Mouse (Mus musculus): ENCODE results near the gene Ntm. TPM values are rescaled to one million over a fixed set of nuclear protein-coding genes. Genes with fewer than 3 reads are reported as not detected.

Gene Ntm
- polyA plus RNA-seq, 1 experiment from 2014 or later, result 156 TPM

DNA sequence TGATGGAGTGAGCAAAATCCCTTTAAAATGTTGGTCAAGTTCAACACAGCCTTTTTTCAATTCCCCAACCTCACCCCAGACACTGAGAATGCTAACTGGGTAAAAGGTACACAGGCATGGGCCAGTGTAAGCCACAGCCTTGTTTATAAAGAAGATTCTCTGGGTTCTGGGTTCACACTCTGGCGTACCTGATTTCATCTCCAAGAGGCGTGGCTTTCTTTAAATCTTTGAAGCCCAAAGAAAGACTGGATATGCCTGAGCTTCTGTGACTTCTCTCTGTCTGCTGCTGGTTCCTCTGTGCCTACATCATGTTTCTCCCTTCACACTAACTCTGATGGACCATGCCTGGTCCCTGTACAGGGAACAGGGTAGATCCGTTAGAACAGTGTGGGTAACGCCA is 549.8 kb downstream of the Ntm start:
- no peak for ATAC-seq (ENCODE audit: low FRiP score)
- no peak overlapping the region for H3K27ac ChIP-seq
- H3K9me3 ChIP-seq, result no peaks in the 10 kb centered on the region
- 82% methylated on average over 4 of the region's 4 CpGs for WGBS
- H3K9ac ChIP-seq, result no peak overlapping the region
- peaks cover 43% of the 10 kb centered on the region for H3K4me1 ChIP-seq (replicated peaks)
- peaks cover 29% of the 10 kb centered on the region for H3K27me3 ChIP-seq
- H3K36me3 ChIP-seq, result no peaks in the 10 kb centered on the region
- H3K4me2 ChIP-seq, result peak overlapping the region; percentile 88
- peak overlapping the region; percentile 62; the same call in 1 of the 2 replicates for H3K4me3 ChIP-seq

DNA sequence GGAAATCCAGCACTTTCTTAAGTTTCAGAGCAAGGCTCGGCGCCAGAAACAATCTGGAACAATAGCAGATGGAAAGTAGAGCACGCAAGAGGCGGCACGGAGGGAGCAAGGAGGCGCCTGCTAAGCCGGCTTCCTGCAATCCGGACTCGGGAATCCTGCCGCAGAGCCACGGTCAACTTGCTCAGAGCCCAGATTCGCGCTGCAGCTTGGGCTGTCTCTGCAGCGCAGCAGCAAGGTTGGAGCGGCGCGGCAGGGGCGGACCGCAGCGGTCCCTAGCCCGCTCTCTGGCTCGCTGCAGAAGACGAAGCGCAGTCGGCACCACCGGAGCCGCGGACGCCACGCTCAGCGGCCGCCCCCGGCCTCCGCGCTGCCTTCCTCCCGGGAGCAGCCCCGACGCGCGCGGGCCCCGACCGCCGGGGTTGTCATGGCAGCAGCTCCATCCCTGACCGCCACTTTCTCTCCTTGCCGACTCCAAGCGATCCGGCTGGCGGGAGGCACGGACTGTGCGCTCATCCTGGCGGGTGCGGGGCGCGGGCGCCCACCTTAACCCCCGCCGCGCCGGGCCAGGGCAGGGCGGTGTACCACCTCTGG is 550.7 kb downstream of the Ntm start:
- 0% methylated on average over 55 of the region's 61 CpGs for WGBS
- H3K4me3 ChIP-seq, result peak overlapping the region; percentile 62
- peaks cover 23% of the 10 kb centered on the region for H3K27me3 ChIP-seq
- H3K4me1 ChIP-seq (replicated peaks), result peaks cover 43% of the 10 kb centered on the region
- peak overlapping the region; percentile 88 for H3K4me2 ChIP-seq
- no peaks in the 10 kb centered on the region for H3K9me3 ChIP-seq
- H3K27ac ChIP-seq, result peak overlapping the region; percentile 93
- no peaks in the 10 kb centered on the region for H3K36me3 ChIP-seq
- peak overlapping the region; percentile 81 for H3K9ac ChIP-seq
- peak; percentile 81 for ATAC-seq (ENCODE audit: low FRiP score)

GRCm38 (mm10) chr9:29411408-29412180 is 551.3 kb downstream of the Ntm start:
- Histone ChIP-seq H3K4me1 (replicated peaks) (peaks cover 43% of the 10 kb centered on the region), H3K27ac (peak overlapping the region; percentile 93), H3K9ac (peak overlapping the region; percentile 81), H3K4me3 (peak overlapping the region; percentile 62), H3K27me3 (peaks cover 22% of the 10 kb centered on the region), H3K4me2 (peak overlapping the region; percentile 88), H3K36me3 (no peaks in the 10 kb centered on the region), H3K9me3 (no peaks in the 10 kb centered on the region)
- peak; percentile 57 for ATAC-seq (ENCODE audit: low FRiP score)
- WGBS, result 1% methylated on average over 40 of the region's 40 CpGs

DNA sequence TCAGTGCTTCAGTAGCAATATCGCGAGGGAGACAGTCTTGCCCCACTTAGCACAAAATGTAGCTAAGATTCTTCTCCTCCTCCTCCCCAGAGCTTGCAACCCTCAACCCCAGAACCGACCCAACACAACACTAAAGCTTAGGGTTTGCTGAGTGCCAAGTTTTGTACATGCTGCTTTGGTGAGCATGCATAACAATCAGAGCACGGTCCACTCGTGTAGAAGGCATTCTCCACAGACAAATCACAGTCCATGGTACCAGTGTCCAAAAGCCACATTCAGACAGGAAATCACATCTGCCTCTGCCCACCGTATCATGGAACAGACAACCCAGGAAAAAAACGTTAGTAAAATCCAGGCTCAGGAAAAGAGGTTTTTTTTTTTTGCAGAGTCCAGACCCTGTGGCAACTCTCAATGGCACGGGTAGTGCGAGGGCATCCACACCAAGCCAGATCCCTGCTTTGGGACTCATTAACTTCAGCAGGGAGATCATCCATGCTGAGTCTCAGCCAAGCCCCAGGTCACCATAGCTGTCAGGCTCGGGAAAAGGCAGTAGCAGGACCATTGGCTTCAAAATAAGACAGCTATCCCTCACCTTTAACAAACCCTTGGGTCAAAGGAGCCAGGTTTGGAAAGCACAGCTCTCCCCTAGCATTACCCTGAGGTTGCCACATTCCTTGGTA is 552.1 kb downstream of the Ntm start:
- H3K4me1 ChIP-seq (replicated peaks), result peaks cover 40% of the 10 kb centered on the region
- 49% methylated on average over 10 of the region's 10 CpGs for WGBS

DNA sequence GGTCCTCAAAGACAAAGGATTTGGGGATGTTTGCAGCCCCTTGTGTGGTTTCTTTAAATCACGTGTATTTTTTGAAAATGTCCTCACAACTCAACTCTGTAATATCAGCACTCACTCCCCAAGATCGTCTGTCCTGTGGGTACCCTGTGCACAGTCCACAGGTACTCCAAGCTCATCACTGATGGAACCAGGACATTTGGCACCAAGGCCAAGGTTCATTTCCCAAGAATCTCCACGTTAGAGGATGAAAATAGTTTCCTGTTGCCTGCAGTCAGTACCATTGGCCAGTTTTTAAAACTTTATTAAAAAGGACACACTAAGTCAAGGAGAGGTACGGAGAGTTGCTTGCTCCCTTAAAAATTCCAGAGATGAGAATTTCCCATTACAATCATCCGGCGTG is 552.7 kb downstream of the Ntm start:
- H3K9ac ChIP-seq, result peak overlapping the region; percentile 81
- H3K4me1 ChIP-seq (replicated peaks), result peaks cover 39% of the 10 kb centered on the region
- H3K9me3 ChIP-seq, result no peaks in the 10 kb centered on the region
- ATAC-seq (ENCODE audit: low FRiP score), result no peak
- 79% methylated on average over 6 of the region's 6 CpGs for WGBS
- H3K27me3 ChIP-seq, result peaks cover 22% of the 10 kb centered on the region
- H3K4me2 ChIP-seq, result peak overlapping the region; percentile 88
- peak overlapping the region; percentile 62 for H3K4me3 ChIP-seq
- 0 out of 2 replicates have a peak overlapping the region, but pooled peaks have one; percentile 93 for H3K27ac ChIP-seq
- no peaks in the 10 kb centered on the region for H3K36me3 ChIP-seq

More for the DNA sequence above, 552.1 kb downstream of the Ntm start:
- Histone ChIP-seq H3K4me3 (peak overlapping the region; percentile 62), H3K27ac (peak overlapping the region; percentile 93), H3K4me2 (peak overlapping the region; percentile 88), H3K36me3 (no peaks in the 10 kb centered on the region), H3K9ac (peak overlapping the region; percentile 81), H3K9me3 (no peaks in the 10 kb centered on the region), H3K27me3 (peaks cover 22% of the 10 kb centered on the region)
- no peak for ATAC-seq (ENCODE audit: low FRiP score)

DNA sequence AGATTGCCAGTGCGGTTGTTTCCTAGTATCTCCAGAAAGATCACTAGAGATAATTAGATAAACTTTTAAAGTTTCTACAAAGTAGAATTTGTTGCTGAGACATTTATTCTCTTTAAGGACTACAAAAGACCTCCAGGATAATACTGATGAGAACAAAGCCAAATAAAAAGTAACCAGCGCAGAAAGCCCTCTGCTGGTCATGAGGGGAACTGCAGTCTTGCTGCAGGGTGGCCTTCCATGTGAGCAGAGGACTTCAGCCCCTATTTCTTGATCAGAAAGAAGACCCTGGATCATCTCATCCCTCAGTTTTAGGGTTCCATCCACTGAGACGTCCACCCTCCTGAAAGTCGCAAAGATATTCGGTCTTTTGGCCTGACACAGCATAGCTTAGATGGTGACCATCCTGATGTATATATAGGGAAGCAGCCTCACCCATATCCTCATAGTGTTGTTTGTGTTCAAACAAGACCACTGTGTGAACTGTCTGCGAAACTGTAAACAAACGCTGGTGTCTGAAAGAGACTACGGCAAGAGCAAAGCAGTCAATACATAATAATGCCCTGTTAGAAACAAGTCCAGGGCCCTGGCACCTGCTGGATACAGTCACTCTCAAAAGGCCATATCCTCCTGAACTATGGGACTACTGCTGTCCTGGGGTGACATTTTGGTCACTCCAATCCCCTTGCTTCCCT is 553.6 kb downstream of the Ntm start:
- no peak overlapping the region for H3K9ac ChIP-seq

DNA sequence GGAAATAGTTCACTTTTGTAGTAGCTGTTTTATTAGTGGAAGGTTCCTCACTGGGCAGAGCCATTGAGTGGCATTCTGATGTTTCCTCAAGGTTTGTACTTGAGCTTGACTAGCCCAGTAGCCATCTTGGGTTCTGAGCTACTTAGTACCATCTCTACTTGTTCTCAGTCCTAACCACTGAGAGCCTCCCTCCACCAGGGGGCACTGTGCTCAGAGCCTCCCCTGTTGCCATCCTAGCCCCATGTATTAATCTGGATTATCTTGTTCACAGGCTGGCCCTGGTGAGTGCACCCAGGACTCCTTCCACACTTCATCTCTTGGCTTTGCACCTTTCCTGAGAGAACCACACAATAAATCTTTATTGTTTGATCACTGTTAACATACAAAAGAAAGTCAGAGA is 555.0 kb downstream of the Ntm start:
- peaks cover 14% of the 10 kb centered on the region for H3K27me3 ChIP-seq
- ATAC-seq (ENCODE audit: low FRiP score), result no peak
- peaks cover 27% of the 10 kb centered on the region for H3K4me1 ChIP-seq (replicated peaks)
- no peak overlapping the region for H3K4me2 ChIP-seq
- no peak overlapping the region for H3K9ac ChIP-seq
- no peak overlapping the region for H3K4me3 ChIP-seq
- H3K27ac ChIP-seq, result no peak overlapping the region
- H3K9me3 ChIP-seq, result no peaks in the 10 kb centered on the region
- no peaks in the 10 kb centered on the region for H3K36me3 ChIP-seq

More for the DNA sequence above, 553.6 kb downstream of the Ntm start:
- no peaks in the 10 kb centered on the region for H3K36me3 ChIP-seq
- peaks cover 35% of the 10 kb centered on the region for H3K4me1 ChIP-seq (replicated peaks)
- H3K4me3 ChIP-seq, result peak overlapping the region; percentile 62
- WGBS, result 57% methylated on average over 8 of the region's 8 CpGs
- no peak for ATAC-seq (ENCODE audit: low FRiP score)
- H3K27me3 ChIP-seq, result peaks cover 22% of the 10 kb centered on the region
- H3K9me3 ChIP-seq, result no peaks in the 10 kb centered on the region
- H3K27ac ChIP-seq, result no peak overlapping the region
- H3K4me2 ChIP-seq, result peak overlapping the region; percentile 88

DNA sequence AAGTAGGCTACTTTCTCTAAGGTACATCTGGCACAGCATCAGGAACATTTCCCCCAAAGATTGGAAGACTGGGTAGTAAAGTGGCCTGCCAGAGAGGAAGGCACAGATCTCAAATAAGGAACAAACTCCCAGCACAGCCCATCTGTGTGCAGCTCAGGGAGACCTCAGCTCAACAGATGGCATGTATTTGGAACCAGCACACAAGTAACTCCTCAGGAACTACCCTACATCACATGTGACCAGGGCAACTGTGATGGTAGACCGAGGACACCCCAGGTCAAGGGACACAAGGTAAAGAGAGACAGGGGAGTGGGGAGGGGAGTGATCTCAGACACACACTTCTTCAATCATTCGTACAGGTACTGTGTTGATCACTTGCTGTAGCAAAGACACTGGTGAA is 556.0 kb downstream of the Ntm start:
- no peak overlapping the region for H3K27ac ChIP-seq
- no peak overlapping the region for H3K4me2 ChIP-seq
- H3K27me3 ChIP-seq, result peaks cover 14% of the 10 kb centered on the region
- ATAC-seq (ENCODE audit: low FRiP score), result no peak
- H3K4me3 ChIP-seq, result no peak overlapping the region
- WGBS, result 100% methylated on average over 2 of the region's 2 CpGs
- H3K9me3 ChIP-seq, result no peaks in the 10 kb centered on the region
- peaks cover 22% of the 10 kb centered on the region for H3K4me1 ChIP-seq (replicated peaks)
- H3K36me3 ChIP-seq, result no peaks in the 10 kb centered on the region
- no peak overlapping the region for H3K9ac ChIP-seq

- no peaks in the 10 kb centered on the region for H3K9me3 ChIP-seq
- no peak overlapping the region for H3K4me2 ChIP-seq
- WGBS, result 95% methylated on average over 1 of the region's 1 CpGs
- H3K4me1 ChIP-seq (replicated peaks), result peaks cover 18% of the 10 kb centered on the region
- H3K36me3 ChIP-seq, result no peaks in the 10 kb centered on the region
- peaks cover 11% of the 10 kb centered on the region for H3K27me3 ChIP-seq
- no peak overlapping the region for H3K4me3 ChIP-seq
- H3K9ac ChIP-seq, result no peak overlapping the region
- no peak for ATAC-seq (ENCODE audit: low FRiP score)
- no peak overlapping the region for H3K27ac ChIP-seq
Observed at GRCm38 (mm10) chr9:29406046-29406445, 556.9 kb downstream of the Ntm start.

GRCm38 (mm10) chr9:29400151-29400550 is 562.8 kb downstream of the Ntm start:
- Histone ChIP-seq H3K4me2 (no peak overlapping the region), H3K9ac (no peak overlapping the region), H3K9me3 (no peaks in the 10 kb centered on the region), H3K27ac (no peak overlapping the region), H3K4me3 (no peak overlapping the region), H3K36me3 (no peaks in the 10 kb centered on the region), H3K27me3 (no peaks in the 10 kb centered on the region), H3K4me1 (replicated peaks) (no peaks in the 10 kb centered on the region)
- ATAC-seq (ENCODE audit: low FRiP score), result no peak
- WGBS, result 79% methylated on average over 8 of the region's 8 CpGs

DNA sequence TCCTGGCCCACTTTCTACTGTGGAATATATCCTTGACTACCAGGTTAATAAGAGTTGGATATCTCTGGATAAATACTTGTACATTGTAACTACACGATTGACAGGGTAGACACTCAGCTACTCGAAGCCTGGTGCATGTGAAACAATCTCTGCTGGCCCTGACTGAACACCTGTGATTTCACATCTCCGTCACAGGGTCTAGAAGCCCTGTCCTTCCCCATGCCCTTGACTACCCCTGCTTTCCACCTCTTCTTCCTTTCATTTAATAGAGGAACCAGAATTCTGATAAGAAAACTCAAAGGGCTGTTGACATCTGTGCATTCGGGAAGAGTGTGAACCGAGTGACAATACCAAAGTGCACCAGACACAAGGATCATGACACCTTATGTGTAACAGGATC is 566.8 kb downstream of the Ntm start:
- Histone ChIP-seq H3K36me3 (no peaks in the 10 kb centered on the region), H3K9ac (no peak overlapping the region), H3K9me3 (no peaks in the 10 kb centered on the region), H3K27me3 (no peaks in the 10 kb centered on the region), H3K4me3 (no peak overlapping the region), H3K4me1 (replicated peaks) (peaks cover 3% of the 10 kb centered on the region), H3K4me2 (no peak overlapping the region), H3K27ac (no peak overlapping the region)
- 92% methylated on average over 5 of the region's 5 CpGs for WGBS
- no peak for ATAC-seq (ENCODE audit: low FRiP score)

DNA sequence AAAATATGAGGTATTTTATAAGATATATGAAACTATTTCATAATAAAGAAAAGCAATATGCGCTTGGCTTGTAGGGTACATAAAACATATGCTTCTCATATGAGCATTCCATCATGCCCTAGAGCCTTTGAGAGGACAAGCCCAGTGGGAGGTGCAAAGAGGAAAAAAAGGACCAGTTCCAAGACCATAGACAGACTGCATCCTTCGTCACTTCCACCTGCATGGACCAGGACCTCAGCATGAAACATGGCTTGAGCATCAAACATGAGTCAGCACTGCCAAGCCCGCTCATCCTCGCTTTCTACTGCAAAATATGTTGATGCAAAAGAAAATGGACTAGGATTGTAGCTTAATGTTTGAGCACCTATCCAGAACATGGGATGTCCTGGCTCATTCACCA is 569.8 kb downstream of the Ntm start:
- H3K4me3 ChIP-seq, result no peak overlapping the region
- H3K27ac ChIP-seq, result no peak overlapping the region
- H3K36me3 ChIP-seq, result no peaks in the 10 kb centered on the region
- ATAC-seq (ENCODE audit: low FRiP score), result no peak
- no peak overlapping the region for H3K9ac ChIP-seq
- H3K9me3 ChIP-seq, result no peaks in the 10 kb centered on the region
- H3K4me2 ChIP-seq, result no peak overlapping the region
- 98% methylated on average over 4 of the region's 4 CpGs for WGBS
- H3K4me1 ChIP-seq (replicated peaks), result peaks cover 21% of the 10 kb centered on the region
- H3K27me3 ChIP-seq, result no peaks in the 10 kb centered on the region
